Mouse (Mus musculus) mesoderm, embryonic 11.5 days (tissue): ENCODE measurements around the gene Spcs1.

ENCODE experiments used
- DNase-seq: peaks from one replicate; pipeline ENCODE4 v3.0.0-alpha.2; 2012; ENCODE audit warnings: low read depth, low spot score

Spcs1 gene

DNA sequence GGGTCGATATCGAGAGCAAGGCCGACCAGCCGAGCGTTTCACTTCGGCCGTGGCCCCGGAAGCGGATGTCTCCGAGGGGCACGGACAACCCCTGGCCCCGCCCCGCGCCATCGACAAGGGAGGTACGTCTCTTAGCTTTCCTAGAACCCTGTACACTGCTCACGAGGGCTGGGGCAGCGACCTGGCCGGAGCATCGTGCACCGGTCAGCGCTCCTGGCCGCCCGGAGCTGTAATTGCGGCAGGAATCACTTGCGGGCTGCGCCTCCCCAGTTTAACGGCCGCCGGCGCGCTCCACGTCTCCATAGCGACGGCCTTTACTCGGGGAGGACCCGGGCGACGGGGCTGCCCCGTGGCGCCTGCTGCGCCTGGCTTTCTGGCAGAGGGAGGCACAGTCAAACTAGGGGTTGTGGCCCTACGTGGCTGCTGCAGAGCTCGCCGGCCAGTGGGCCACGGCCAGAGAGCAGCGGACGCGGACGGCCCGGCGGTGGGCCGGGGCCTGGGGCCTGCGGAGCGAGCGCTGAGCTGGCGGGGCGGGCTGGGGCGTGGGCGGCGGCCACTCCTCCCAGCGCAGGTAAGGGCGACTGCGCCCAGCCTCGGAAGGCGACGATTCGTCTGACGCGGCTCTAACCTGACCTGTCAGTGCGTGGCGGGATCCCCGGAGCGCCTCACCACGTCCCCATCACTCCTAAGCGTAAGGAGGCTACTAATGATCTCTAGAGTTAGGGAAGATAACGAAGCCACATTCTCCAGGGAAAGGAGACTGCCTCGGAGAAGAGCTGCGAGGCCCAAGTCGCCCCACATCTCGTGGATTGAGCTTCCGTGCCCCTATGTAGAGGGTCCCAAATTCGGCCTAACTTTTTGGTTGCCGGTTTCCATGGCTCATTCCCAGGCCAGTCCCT, at the start of gene Spcs1, which contains the start of gene Glt8d1:
TSS of gene Spcs1 (minus strand) at position 366 of the 899 bp plus-strand sequence.
TSS of gene Glt8d1 (plus strand) at position 94 of the 899 bp plus-strand sequence.
- peak; percentile 77 for DNase-seq

- DNase-seq = no peak
Measured at GRCm38 (mm10) chr14:31045817-31046216, 44.3 kb upstream of the Spcs1 start.

- no peak for DNase-seq
Measured at GRCm38 (mm10) chr14:31045296-31045695, 43.8 kb upstream of the Spcs1 start.

DNA sequence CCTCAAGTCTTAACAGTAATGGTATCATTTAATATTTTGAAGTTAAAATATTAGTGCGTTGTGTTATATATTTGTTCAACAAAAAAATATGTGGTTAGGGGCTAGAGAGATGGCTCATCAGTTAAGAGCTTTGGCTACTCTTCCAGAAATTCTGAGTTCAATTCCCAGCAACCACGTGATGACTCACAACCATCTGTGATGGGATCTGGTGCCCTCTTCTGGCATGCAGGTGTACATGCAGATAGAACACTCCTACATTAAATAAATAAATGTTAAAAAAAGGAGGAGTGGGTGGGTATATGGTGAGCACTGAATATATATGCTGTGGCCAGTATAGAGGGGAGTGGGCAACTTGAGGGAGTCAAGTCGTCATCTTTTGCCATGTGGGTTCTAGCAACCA, 24.3 kb upstream of the Spcs1 start:
- no peak for DNase-seq

DNA sequence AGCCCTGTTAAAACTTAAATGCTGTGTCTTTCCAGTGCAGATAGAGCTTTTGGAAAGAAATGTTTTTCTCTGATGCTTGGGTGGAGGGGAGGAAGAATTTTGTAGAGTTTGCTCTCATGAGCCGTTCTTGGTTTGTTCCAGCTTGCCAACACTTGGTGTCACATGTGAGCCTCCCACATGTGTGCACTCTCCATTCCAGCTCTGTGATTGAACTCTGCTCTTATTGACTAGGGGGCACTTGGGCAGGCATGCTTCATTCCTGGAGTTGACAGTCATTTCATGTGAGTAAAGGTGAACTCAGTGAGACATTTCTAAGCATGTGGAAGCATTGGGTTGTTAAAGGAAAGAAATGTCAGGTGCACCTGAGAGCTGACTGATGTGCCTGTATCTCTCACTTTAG, 21.1 kb upstream of the Spcs1 start:
- DNase-seq = no peak

DNA sequence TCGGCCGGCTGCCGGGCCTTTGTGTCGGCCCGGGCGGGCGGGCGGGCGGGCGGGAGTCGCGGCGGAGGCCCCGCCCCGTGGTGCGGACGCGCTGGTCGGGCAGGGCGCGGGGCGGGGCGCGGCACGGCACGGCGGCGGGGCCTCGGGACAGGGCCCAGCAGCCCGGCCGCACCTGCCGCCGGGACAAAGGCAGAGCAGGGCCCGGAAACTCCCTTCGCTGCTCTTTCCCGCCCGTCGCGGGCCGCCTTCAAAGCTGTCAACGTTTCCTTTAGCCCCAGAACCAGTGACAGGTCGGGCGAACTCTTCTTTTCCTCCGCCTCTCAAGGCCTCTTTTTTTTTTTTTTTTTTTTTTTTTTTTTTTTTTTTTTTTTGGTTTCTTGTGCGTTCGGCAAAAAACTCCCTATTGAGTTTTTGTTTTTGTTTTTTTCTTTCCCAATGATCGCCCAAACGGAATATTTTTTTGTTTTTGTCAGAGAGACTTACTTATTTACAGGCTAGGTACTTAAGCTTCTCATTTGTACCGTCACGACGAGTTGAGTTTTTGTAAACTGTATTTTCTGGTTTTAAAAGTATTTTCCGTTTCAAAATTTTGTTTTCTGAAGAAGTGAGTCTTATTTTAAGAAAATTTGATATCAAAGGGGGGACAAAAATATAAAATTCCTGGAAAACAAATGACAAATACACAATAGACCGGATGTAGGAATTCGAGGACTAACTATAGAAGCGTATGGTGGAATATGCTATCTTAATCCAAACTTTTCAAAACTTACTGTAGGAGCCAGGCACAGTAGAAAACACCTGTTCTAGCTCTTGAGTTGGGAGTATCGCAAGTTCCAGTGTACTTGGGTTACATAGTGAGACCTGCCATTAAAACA, 18.1 kb upstream of the Spcs1 start:
- DNase-seq = peak; percentile 79

DNA sequence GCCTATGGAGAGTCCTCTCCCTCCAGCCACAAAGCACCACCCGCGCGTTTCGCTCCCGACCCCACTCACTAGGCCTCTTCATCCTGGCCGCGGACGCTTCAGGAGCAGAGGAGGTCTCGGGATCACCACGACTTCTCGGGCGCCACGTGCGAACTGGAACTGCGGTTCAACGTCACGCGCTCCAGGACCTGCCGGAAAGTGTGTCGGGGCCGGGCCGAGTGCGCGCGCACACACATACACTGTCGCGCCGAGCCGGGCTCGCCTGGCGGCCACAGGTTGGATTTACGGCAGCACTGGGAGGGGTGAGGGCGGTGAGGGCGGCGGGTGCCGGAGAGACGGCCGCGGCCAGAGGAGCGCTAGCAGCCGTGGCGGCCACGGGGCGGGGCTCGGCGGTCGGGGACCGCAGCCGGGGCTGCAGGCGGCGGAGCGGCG, 17.4 kb upstream of the Spcs1 start, which contains the start of the genes Pbrm1 and Gnl3:
TSS of gene Pbrm1 (plus strand) at position 279 of the 432 bp plus-strand sequence.
TSS of gene Gnl3 (minus strand) at position 293 of the 432 bp plus-strand sequence.
- peak; percentile 96 for DNase-seq

- DNase-seq = peak; percentile 39
Measured at GRCm38 (mm10) chr14:31017854-31018253, 16.4 kb upstream of the Spcs1 start.

DNA sequence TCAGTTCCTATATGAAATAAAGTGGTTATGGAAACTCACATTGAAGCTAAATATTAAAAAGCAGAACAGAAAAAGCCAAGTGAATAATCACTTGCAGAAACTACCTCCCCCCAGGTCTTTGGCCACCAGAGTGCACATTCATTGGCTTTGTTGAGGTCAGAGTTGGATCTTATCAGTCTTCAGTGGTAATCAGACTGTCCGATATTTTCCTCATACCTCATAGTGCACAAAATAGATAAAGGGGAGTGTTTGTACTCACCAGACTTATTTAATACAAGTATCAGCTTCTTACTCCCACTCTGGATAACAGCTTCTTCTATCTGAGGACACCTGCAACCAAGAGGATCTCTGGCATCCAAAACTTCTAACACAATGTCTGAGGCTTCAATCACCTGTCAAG, 14.6 kb upstream of the Spcs1 start:
- no peak for DNase-seq

- DNase-seq = no peak
Measured at GRCm38 (mm10) chr14:31013928-31014327, 12.5 kb upstream of the Spcs1 start.

DNA sequence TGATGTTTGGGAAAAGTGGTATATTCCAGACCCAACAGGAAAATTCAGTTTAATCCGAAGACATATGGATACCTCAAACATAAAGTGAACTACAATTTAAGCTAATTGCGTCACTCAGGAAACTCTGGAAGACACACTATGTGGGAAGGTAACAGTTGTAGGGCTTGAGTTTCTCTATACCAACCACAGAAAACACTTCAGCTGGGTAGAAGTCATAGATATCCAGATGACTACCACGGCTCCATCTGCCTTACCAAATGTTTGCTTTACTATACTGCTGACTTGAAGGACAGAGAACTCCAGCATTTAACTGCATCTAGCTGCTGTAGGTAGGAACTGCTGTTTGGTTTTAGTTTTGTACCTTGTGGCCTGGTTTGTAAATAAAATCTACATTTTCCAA, 10.1 kb upstream of the Spcs1 start:
- DNase-seq = no peak

- no peak for DNase-seq
Measured at GRCm38 (mm10) chr14:31006779-31007178, 5.3 kb upstream of the Spcs1 start.

DNA sequence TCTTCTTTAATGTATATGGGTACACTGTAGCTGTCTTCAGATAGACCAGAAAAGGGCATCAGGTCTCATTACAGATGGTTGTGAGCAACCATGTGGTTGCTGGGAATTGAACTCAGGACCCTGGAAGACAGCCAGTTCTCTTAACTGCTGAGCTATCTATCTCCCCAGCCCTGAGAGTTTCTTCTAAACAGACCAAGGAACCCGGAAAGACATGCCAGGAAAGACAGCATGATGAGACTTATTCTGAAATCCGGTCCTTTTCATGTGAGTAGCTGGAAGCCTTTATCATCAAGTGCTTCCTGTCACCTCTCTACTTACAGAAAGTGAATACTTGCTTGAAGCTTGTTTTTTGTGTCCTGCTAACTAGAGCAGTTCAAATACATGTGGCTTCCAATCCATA, 3.1 kb upstream of the Spcs1 start:
- DNase-seq = no peak

DNA sequence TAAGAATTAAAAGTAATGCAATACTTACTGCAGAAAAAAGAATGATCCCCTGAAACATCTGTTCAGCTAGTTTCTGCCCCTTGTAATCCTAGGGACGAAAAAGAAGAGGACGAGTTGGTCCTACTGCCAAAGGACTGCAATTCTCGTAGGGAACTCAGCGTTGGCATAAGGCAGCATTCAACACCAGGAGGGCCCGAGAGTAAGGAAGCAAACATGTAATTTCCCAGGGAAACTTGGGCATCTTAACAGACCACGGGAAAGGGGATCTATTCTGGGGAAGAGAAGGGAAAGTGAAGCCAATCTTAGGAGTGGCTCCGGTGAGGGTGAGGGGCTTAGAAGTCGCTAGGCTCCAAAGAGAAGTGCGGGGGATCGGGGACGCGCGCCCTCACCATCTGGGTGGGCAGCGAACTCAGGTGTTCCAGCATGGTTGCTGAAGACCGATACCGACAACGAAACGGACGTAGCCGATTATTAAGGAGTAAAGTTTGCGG, 611 bp downstream of the Spcs1 start:
- no peak for DNase-seq

DNA sequence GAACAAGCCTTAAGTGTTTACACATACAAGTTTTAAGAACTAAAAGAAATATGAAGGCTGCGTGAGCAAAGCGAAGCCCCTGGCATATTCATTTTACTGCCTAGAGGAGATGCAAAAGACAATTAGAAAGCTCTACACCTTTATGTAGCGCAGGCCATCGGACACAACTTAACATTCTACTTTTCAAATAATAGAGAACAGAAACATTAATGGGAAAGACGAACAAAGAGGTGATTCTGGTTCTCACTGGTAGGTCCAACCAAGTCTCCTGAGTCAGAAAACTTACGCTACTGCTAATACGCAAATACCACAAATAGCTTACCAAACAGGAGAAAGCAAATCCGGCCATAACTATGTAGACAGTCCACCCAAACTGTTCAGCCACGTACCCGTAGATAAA, 1.1 kb downstream of the Spcs1 start:
- DNase-seq = no peak

DNA sequence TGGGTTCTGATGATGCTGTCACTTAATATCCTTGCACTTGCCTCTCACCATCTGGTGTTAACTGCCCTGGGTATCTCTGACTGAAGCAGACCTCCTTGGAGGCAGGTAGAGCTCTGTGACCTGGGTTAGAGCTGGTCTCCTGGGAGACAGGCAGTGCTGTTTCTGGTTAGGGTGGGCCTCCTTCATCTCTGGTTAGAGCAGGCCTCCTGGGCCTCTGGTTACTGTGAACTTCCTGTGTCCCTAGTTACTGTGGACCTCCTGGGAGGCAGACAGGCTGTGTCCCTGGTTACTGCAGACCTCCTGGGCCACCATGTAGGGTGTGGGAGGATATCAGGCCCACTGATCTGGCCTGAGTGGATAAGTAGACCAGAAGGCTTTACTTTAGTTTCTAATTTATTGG, 5.1 kb downstream of the Spcs1 start:
- DNase-seq = no peak

- DNase-seq = no peak
Measured at GRCm38 (mm10) chr14:30976222-30976621, 25.2 kb downstream of the Spcs1 start.

- no peak for DNase-seq
Measured at GRCm38 (mm10) chr14:30974204-30974603, 27.3 kb downstream of the Spcs1 start.

GRCm38 (mm10) chr14:30960366-30960765, 41.1 kb downstream of the Spcs1 start:
- no peak for DNase-seq

- DNase-seq = no peak
Measured at GRCm38 (mm10) chr14:30959031-30959430, 42.4 kb downstream of the Spcs1 start.

GRCm38 (mm10) chr14:30958517-30958916, 43.0 kb downstream of the Spcs1 start:
- DNase-seq = no peak
